Mouse (Mus musculus): ENCODE measurements around the gene Rbm25. TPM values are rescaled to one million over a fixed set of nuclear protein-coding genes. Genes with fewer than 3 reads are reported as not detected.
A peak's percentile ranks its signal among the peaks of the same experiment; 100 is the strongest.

Gene Rbm25
- polyA plus RNA-seq, 1 experiment from 2014 or later = 300 TPM

DNA sequence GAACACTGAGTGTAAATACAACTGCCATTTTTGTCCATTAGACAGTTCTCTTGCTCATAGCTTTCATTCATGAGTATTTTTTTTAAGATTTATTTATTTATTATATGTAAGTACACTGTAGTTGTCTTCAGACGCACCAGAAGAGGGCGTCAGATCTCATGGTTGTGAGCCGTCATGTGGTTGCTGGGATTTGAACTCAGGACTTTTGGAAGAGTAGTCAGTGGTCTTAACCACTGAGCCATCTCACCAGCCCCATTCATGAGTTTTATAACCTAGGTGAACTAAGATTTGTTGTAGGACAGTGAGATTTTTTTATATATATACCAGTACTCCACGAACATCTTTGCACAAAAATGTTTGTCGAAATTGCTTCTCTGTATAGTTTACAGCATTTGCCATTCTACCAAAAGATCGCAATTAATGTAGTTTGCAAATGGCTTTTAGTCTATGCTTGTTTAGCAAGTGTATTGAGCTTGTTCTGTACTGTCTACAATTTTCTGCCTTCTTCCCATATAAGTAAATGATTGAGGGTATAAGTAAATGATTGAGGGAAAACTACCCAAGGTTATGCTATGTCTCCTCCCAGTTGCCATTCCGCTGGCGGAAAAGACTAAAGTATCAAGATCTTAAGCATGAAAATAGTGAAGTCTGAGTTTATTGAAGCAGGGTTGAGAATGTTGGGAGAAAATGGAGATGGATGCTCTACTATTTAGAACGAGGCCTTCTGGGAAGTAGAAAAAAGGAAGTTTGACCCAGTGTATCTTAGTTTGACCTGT, 55.7 kb downstream of the Rbm25 start:
- 93% methylated on average over 9 of the region's 9 CpGs for WGBS
- Histone ChIP-seq H3K36me3 (replicated peaks) (peaks cover 15% of the 10 kb centered on the region), H3K27ac (0 out of 2 replicates have a peak overlapping the region, but pooled peaks have one; percentile 95), H3K4me2 (no peak overlapping the region), H3K9ac (no peak overlapping the region), H3K4me1 (peaks cover 24% of the 10 kb centered on the region), H3K27me3 (no peaks in the 10 kb centered on the region), H3K9me3 (no peaks in the 10 kb centered on the region), H3K4me3 (replicated peaks) (no peak overlapping the region)
- ATAC-seq (ENCODE audit: low FRiP score) = no peak

DNA sequence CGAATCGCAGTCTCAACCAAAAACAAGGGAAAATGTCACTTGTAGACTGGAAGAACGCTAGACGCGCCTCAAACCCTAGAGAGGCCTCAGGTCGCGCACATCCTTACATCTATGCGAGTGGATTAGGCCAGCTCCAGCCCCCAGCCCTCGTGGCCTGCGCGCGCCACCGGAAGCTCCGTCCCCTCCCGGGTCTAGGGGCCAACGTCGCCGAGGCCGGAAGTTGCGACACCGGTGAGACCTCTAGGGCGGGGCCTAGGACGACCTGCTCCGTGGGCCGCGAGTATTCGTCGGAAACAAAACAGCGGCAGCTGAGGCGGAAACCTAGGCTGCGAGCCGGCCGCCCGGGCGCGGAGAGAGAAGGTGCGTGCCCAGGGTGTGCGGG, 56.9 kb downstream of the Rbm25 start, which contains the start of gene Psen1:
Gene Psen1, plus strand, starts transcription at position 219 of the 382 bp plus-strand sequence.
- Histone ChIP-seq H3K27ac (peak within 1 kb of the TSS; percentile 95), H3K4me2 (peak within 1 kb of the TSS; percentile 87), H3K4me3 (replicated peaks) (peak within 1 kb of the TSS; percentile 93), H3K36me3 (replicated peaks) (peaks cover 12% of the 10 kb centered on the region), H3K9me3 (no peaks in the 10 kb centered on the region), H3K9ac (peak within 1 kb of the TSS; percentile 89), H3K4me1 (peaks cover 24% of the 10 kb centered on the region), H3K27me3 (no peaks in the 10 kb centered on the region)
- WGBS = under 1% methylated on average over 38 of the region's 38 CpGs
- ATAC-seq (ENCODE audit: low FRiP score) = peak; percentile 99

DNA sequence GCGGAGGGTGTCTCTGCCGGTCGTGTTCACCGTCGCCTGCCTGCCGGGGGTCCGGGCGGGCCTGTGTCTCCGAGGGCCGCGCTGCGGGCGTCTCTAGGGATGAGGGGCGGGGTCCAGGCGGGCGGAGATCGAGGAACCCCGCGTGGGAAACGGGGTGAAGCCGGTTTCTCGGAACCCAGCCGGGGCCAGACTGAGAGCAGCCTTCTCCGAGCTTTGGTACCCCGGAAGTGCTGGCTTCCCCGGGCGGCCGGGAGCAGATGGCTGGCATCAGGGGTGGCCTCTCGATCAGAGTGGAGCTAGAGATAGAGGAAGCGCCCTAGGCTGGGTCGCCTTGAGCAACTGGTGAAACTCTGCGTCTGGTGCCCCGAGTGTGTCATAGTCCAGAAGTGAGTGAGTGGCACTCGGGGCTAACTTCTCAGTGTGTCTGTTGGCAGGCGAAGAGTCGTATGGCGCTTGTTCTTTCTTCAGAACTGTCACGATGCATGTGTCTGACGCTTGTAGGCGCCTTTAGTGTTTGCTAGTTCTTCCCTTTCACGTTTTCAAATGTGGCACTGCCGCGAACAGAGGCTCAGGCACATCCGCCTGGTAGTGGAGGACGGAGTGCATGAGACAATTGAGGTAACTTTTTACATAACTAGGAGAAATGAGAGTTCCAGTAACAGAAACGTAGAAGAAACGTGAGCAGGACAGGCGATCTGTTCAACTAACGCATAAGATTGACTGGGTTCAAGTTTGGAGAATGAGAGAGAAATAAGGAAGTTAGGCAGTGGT, 57.5 kb downstream of the Rbm25 start:
- no peaks in the 10 kb centered on the region for H3K9me3 ChIP-seq
- H3K4me1 ChIP-seq = peaks cover 24% of the 10 kb centered on the region
- H3K4me3 ChIP-seq (replicated peaks) = peak overlapping the region; percentile 93
- whole genome bisulfite sequencing = under 1% methylated on average over 48 of the region's 49 CpGs
- ATAC-seq (ENCODE audit: low FRiP score) = peak; percentile 79
- peak overlapping the region; percentile 95 for H3K27ac ChIP-seq
- no peaks in the 10 kb centered on the region for H3K27me3 ChIP-seq
- peaks cover 10% of the 10 kb centered on the region for H3K36me3 ChIP-seq (replicated peaks)
- H3K4me2 ChIP-seq = peak overlapping the region; percentile 87
- H3K9ac ChIP-seq = peak overlapping the region; percentile 89

GRCm38 (mm10) chr12:83689087-83689432, 58.0 kb downstream of the Rbm25 start:
- Histone ChIP-seq H3K9me3 (no peaks in the 10 kb centered on the region), H3K4me1 (peaks cover 24% of the 10 kb centered on the region), H3K4me3 (replicated peaks) (peak overlapping the region; percentile 93), H3K27ac (peak overlapping the region; percentile 95), H3K27me3 (no peaks in the 10 kb centered on the region), H3K9ac (peak overlapping the region; percentile 89), H3K36me3 (replicated peaks) (peaks cover 6% of the 10 kb centered on the region; the same call in 1 of the 2 replicates), H3K4me2 (peak overlapping the region; percentile 87)
- no peak for ATAC-seq (ENCODE audit: low FRiP score)
- 45% methylated on average over 6 of the region's 6 CpGs for WGBS

- H3K9me3 ChIP-seq = no peaks in the 10 kb centered on the region
- 96% methylated on average over 5 of the region's 5 CpGs for WGBS
These were observed 63.0 kb downstream of the Rbm25 start for GRCm38 (mm10) chr12:83694011-83694410.

DNA sequence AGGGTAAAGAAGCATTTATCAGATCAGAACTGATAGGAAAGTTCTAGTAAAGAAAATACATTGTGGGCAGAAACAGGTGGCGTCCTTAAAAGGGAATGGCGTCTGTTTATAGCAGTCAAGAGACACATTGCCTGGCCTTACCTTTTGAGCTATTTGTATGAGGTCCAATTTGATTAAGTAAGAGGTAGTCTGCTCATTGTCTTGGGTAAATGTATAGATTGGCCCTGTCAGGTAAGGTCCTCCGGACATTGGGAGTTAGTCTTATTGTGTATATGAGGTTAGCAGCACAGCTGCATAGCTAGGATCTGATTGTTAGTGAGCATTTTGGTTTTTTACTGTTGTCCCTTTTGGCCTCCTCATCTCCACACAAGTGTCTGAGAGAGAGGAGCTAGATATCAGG, 63.6 kb downstream of the Rbm25 start:
- Histone ChIP-seq H3K9ac (no peak overlapping the region), H3K27ac (no peak overlapping the region), H3K9me3 (no peaks in the 10 kb centered on the region), H3K4me3 (replicated peaks) (no peak overlapping the region), H3K4me1 (peaks cover 10% of the 10 kb centered on the region), H3K4me2 (no peak overlapping the region), H3K36me3 (replicated peaks) (peaks cover 7% of the 10 kb centered on the region; the same call in 1 of the 2 replicates), H3K27me3 (no peaks in the 10 kb centered on the region)
- WGBS = 95% methylated on average over 3 of the region's 3 CpGs
- ATAC-seq (ENCODE audit: low FRiP score) = no peak

More at GRCm38 (mm10) chr12:83694011-83694410, 63.0 kb downstream of the Rbm25 start:
- Histone ChIP-seq H3K4me2 (no peak overlapping the region), H3K4me1 (peaks cover 16% of the 10 kb centered on the region), H3K27ac (no peak overlapping the region), H3K27me3 (no peaks in the 10 kb centered on the region), H3K36me3 (replicated peaks) (0 out of 2 replicates have a peak, but pooled peaks cover 4% of the 10 kb centered on the region), H3K4me3 (replicated peaks) (no peak overlapping the region), H3K9ac (no peak overlapping the region)
- no peak for ATAC-seq (ENCODE audit: low FRiP score)

DNA sequence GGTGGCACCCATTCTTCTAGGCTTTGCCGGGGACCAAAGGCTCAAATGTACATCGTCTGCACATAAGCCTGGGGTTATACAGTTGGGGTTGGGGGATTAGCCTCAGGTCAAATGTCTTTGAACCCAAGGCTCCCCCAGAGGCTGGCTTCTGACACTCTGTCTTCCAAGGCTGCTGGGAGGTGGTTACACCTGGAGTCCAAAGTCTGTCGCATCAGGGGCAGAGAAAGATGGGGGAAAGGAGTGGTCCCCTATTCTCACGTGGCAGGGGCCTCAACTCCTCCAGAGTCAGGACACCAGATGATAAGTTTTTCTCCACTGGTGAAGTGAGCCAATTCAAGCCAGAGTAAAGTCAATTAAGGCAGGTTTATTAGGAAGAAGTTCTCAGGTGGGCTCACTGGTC, 67.6 kb downstream of the Rbm25 start:
- peaks cover 4% of the 10 kb centered on the region; the same call in 1 of the 2 replicates for H3K4me1 ChIP-seq
- no peak overlapping the region for H3K4me2 ChIP-seq
- WGBS = 89% methylated on average over 4 of the region's 4 CpGs
- H3K9me3 ChIP-seq = no peaks in the 10 kb centered on the region
- H3K27ac ChIP-seq = no peak overlapping the region
- no peak overlapping the region for H3K9ac ChIP-seq
- ATAC-seq (ENCODE audit: low FRiP score) = no peak
- no peaks in the 10 kb centered on the region for H3K27me3 ChIP-seq
- peaks cover 17% of the 10 kb centered on the region for H3K36me3 ChIP-seq (replicated peaks)
- no peak overlapping the region for H3K4me3 ChIP-seq (replicated peaks)

DNA sequence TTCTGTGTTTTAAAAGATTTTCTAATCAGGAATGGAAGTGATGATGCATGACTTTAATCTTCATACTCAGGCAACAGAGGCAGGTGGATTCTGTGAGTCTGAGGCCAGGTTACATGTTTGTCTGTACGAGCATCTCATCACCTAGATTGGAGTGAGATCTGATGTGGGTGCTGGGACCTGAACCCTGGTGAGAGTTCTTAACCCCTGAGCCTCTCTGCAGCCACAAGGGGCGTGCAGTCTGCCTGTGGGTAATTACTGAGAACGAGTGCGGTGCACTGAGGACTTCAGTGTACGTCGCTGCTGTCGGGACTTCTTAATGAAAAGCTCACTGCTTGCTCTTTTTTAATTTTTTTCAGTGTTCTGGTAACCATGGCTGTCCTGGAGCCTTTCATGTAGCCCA, 70.6 kb downstream of the Rbm25 start:
- no peak for ATAC-seq (ENCODE audit: low FRiP score)
- no peak overlapping the region for H3K9ac ChIP-seq
- H3K27ac ChIP-seq = no peak overlapping the region
- 89% methylated on average over 7 of the region's 7 CpGs for WGBS
- no peaks in the 10 kb centered on the region for H3K27me3 ChIP-seq
- H3K9me3 ChIP-seq = no peaks in the 10 kb centered on the region
- no peak overlapping the region for H3K4me3 ChIP-seq (replicated peaks)
- no peak overlapping the region for H3K4me2 ChIP-seq
- peaks cover 4% of the 10 kb centered on the region; the same call in 1 of the 2 replicates for H3K4me1 ChIP-seq
- H3K36me3 ChIP-seq (replicated peaks) = peaks cover 23% of the 10 kb centered on the region

GRCm38 (mm10) chr12:83702796-83703195, 71.8 kb downstream of the Rbm25 start:
- ATAC-seq (ENCODE audit: low FRiP score) = no peak

DNA sequence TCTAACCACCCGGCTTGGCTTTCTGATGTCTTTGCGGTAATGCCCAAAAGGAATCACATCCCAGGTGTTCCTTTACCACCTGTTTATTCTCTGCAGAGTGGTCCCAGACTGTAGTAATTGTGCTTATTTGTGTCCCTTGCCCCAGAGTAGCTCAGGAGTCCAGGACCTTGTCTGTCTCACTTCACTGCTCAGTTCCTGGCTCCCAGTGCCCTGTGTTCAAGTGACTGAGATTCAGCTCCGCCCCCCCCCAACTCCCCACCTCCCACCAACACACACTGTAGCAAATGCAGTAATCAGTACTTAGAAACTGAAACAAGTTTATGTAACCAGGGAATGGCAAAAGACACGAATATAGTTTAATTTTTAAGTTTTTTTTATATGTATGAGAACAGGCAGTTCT, 75.9 kb downstream of the Rbm25 start:
- Histone ChIP-seq H3K9ac (no peak overlapping the region), H3K9me3 (no peaks in the 10 kb centered on the region), H3K27ac (no peak overlapping the region), H3K4me2 (no peak overlapping the region), H3K4me1 (peaks cover 4% of the 10 kb centered on the region; the same call in 1 of the 2 replicates), H3K27me3 (no peaks in the 10 kb centered on the region), H3K4me3 (replicated peaks) (no peak overlapping the region), H3K36me3 (replicated peaks) (peaks cover 15% of the 10 kb centered on the region)
- 93% methylated on average over 4 of the region's 4 CpGs for WGBS
- no peak for ATAC-seq (ENCODE audit: low FRiP score)

More at GRCm38 (mm10) chr12:83702796-83703195, 71.8 kb downstream of the Rbm25 start:
- no peak overlapping the region for H3K9ac ChIP-seq
- 49% methylated on average over 4 of the region's 4 CpGs for WGBS
- peaks cover 4% of the 10 kb centered on the region; the same call in 1 of the 2 replicates for H3K4me1 ChIP-seq
- no peak overlapping the region for H3K4me3 ChIP-seq (replicated peaks)
- no peak overlapping the region for H3K27ac ChIP-seq
- H3K4me2 ChIP-seq = no peak overlapping the region
- peaks cover 28% of the 10 kb centered on the region for H3K36me3 ChIP-seq (replicated peaks)
- no peaks in the 10 kb centered on the region for H3K27me3 ChIP-seq
- H3K9me3 ChIP-seq = no peaks in the 10 kb centered on the region

DNA sequence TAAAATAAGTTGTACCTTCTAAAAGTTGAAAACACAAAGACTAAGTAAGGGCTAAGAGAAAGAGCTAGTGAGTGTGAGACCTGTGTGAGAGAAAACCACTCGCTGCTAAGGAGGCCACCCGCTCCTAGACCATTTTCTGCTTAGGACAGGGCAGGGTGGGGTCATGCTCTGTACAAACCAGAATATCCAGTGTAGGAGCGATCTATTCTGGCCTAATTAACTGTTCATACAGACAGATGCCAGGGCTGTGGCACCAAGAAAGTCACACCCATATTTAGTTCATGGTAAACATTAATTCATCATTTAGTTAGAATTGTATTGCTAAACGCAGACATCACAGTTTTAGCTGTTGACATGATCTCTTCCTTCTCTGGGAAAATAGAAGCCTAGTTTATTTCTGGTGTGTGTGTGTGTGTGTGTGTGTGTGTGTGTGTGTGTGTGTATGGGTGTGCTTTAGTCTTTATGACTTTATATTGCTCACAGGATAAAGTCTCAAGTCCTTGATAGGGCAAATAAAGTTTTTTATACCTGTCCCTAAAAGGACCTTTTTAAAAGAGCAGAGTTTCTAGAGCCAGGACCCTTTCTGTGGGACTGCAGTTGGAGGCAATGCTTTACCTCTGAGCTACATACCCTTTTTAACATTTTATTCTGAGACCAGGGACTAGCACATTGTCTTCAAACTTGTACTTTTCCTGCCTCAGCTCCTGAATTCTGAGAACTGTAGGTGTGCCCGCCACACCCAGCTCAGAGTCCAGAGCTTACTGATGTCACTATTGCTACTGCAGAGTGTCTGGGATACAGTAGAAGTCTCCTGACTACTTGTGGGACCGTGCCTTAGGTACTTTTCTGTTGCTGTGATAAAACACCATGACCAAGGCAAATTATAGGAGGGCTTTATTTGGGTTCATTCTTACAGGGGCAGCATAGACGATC, 77.4 kb downstream of the Rbm25 start:
- H3K36me3 ChIP-seq (replicated peaks) = peaks cover 30% of the 10 kb centered on the region

More for the DNA sequence above, 77.4 kb downstream of the Rbm25 start:
- no peak overlapping the region for H3K9ac ChIP-seq
- H3K9me3 ChIP-seq = no peaks in the 10 kb centered on the region
- H3K4me3 ChIP-seq (replicated peaks) = no peak overlapping the region
- no peaks in the 10 kb centered on the region for H3K27me3 ChIP-seq
- ATAC-seq (ENCODE audit: low FRiP score) = no peak
- 94% methylated on average over 7 of the region's 7 CpGs for WGBS
- no peak overlapping the region for H3K27ac ChIP-seq
- no peaks in the 10 kb centered on the region for H3K4me1 ChIP-seq
- H3K4me2 ChIP-seq = no peak overlapping the region

Data from forebrain, embryonic 12.5 days (tissue).